Mouse (Mus musculus): ENCODE measurements at regions not wholly inside any gene's neighbourhood (a gene's known extent, or its start where the extent isn't known, plus 50 kb on each side); places are given as distances from the start of the nearest gene placed in this dataset.

- TF ChIP-seq ZC3H11A (IDR thresholded peaks at IDR 0.05; ENCODE audit: low read depth, low read length) (no peak), TBP (conservative IDR thresholded peaks at IDR 0.05; ENCODE audit: low read depth, low read length) (no peak), MAX (IDR thresholded peaks at IDR 0.05; ENCODE audit: low read length) (no peak), POLR2A (IDR thresholded peaks at IDR 0.05; ENCODE audit: low read depth, low read length) (no peak), CTCF (conservative IDR thresholded peaks at IDR 0.05 in 1 of 2, IDR thresholded peaks at IDR 0.05 in 1 of 2; ENCODE audit: low read depth in 2 of 2, low read length in 2 of 2) (no peak), NRF1 (IDR thresholded peaks at IDR 0.05; ENCODE audit: low read depth, low read length) (no peak), PAX5 (IDR thresholded peaks at IDR 0.05; ENCODE audit: low read length) (no peak)
Observed at GRCm38 (mm10) chr10:45983671-45984335, 406.2 kb downstream of the Hace1 start.
